Mouse (Mus musculus): Measurements from ENCODE around the gene Ptbp3.

DNA sequence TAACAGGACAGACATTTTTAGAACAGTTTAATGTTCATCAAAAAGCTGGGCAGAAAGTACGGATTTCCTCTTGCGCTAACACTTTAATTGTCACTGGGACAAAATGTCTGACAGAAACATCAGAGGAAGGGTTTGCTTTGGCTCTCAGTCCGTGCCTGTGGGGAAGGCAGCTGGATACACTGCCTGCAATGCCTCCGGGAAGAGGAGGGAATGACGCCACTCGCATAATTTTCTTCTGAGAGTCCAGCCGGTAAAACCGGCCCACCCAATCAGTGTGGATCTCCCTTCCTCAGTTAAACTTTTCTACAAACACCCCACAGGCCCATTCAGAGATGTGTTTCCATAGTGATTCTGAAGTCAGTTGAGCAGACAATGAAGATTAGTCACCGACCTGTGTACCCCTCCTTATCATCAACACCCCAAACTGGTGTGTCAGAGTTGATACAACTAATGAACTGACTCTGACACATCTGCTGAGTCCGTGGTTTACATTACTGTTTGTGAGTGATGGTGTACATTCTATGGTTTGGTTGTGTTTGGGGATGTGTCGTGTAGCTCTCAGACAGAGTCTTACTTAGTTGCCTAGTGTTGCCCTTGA is 23.5 kb upstream of the Ptbp3 start:
- TF ChIP-seq CTCF (IDR thresholded peaks at IDR 0.05; ENCODE audit: control insufficient read depth, insufficient read depth, insufficient read length) (no peak), MAX (IDR thresholded peaks at IDR 0.05) (no peak)
